Mouse (Mus musculus) liver, embryonic 14.5 days (tissue): ENCODE results near the gene Nkd2.

Experiments
- CTCF ChIP-seq: IDR thresholded peaks from 2 replicates; pipeline ENCODE4 v1.5.1; 2016; ENCODE audit warnings: antibody characterized with exemption, low read depth, control low read depth
- EP300 ChIP-seq: IDR thresholded peaks from 2 replicates; pipeline ENCODE4 v1.6.1; 2016; ENCODE audit warnings: antibody characterized with exemption, low read depth

- TF ChIP-seq CTCF (no peak), EP300 (no peak)
Observed at GRCm38 (mm10) chr13:73886601-73887000, 39.2 kb upstream of the Nkd2 start.
